Mouse (Mus musculus): Measurements from ENCODE around the gene Vps33a. TPM values are rescaled to one million over a fixed set of nuclear protein-coding genes. Genes with fewer than 3 reads are reported as not detected.
A peak's percentile ranks its signal among the peaks of the same experiment; 100 is the strongest.

Vps33a gene
- polyA plus RNA-seq, 1 experiment from 2014 or later, result 39.9 TPM

GRCm38 (mm10) chr5:123576696-123577095 is 3.9 kb upstream of the Vps33a start:
- no peak for ATAC-seq (ENCODE audit: low FRiP score)
- Histone ChIP-seq H3K9me3 (no peaks in the 10 kb centered on the region), H3K4me2 (no peak overlapping the region), H3K9ac (no peak overlapping the region), H3K4me3 (no peak overlapping the region), H3K27ac (no peak overlapping the region), H3K4me1 (replicated peaks) (peaks cover 7% of the 10 kb centered on the region), H3K27me3 (no peaks in the 10 kb centered on the region), H3K36me3 (peaks cover 53% of the 10 kb centered on the region)
- WGBS, result 90% methylated on average over 3 of the region's 3 CpGs

DNA sequence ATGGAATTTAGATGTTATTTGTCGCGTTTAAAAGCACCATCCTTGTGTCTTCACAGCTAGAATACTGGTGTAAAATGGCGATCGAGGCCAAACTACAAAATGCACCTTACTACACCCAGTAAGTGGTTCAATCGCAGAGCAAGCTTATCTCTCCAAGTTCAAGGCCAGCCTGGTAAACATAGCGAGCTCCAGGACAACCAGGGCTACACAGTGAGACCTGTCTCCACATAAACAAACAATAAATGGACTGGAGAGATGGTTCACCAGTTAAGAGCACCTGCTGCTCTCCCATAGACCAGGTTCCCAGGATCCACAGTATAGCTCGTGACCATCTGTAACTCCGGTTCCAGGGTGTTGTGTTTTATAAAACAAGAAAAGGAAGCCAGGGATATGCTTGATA is 524 bp upstream of the Vps33a start:
- Histone ChIP-seq H3K9ac (no peak overlapping the region), H3K9me3 (no peaks in the 10 kb centered on the region), H3K4me3 (peak overlapping the region; percentile 92), H3K27ac (no peak overlapping the region), H3K4me1 (replicated peaks) (peaks cover 17% of the 10 kb centered on the region), H3K36me3 (peaks cover 42% of the 10 kb centered on the region), H3K4me2 (peak overlapping the region; percentile 85), H3K27me3 (no peaks in the 10 kb centered on the region)
- ATAC-seq (ENCODE audit: low FRiP score), result peak; percentile 41; the same call in 1 of the 2 replicates
- WGBS, result 66% methylated on average over 8 of the region's 8 CpGs

GRCm38 (mm10) chr5:123561128-123561527 is 11.7 kb downstream of the Vps33a start:
- H3K27me3 ChIP-seq, result no peaks in the 10 kb centered on the region
- WGBS, result 94% methylated on average over 11 of the region's 11 CpGs
- H3K27ac ChIP-seq, result no peak overlapping the region
- peaks cover 97% of the 10 kb centered on the region for H3K36me3 ChIP-seq
- H3K4me1 ChIP-seq (replicated peaks), result no peaks in the 10 kb centered on the region
- ATAC-seq (ENCODE audit: low FRiP score), result no peak
- H3K4me3 ChIP-seq, result no peak overlapping the region
- H3K4me2 ChIP-seq, result no peak overlapping the region
- H3K9ac ChIP-seq, result no peak overlapping the region
- no peaks in the 10 kb centered on the region for H3K9me3 ChIP-seq

DNA sequence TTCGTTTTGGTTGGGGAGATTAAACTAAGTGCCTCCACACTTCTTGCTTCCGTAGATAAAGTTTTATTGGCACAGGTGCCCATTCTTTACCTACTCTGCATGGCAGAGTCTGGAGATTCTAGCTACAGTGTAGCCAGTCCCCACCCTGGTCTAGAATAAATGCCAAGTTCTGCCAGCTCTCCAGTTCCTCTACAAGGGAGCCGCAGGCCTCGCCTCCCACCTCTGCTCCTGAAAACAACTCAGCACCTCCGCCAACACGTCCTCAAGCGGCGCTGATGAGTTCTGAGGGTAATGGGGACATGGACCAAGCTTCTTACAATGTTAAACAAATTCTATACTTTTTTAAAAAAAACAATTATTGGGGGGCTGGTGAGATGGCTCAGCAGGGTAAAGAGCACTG is 13.2 kb downstream of the Vps33a start:
- Histone ChIP-seq H3K9me3 (no peaks in the 10 kb centered on the region), H3K36me3 (peaks cover 93% of the 10 kb centered on the region)
- 93% methylated on average over 8 of the region's 8 CpGs for WGBS

DNA sequence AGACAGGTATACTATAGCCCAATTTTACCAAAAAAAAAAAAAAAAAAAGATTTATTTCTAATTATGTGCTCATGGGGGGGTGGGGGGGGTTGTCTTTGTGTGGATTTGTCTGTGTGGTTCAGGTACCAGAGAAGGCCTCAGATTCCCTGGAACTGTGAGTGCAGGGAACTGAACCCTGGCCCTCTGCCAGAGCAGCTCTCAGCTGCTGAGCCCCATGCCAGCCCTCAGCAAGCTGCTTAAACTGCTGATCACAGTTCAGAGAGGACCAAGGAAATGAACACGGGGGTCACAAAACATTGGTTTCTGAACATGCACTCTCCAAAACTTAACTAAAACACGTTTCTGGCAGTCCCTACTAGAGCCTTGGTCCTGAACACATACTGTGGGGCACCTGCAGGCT is 16.4 kb downstream of the Vps33a start:
- 72% methylated on average over 2 of the region's 2 CpGs for WGBS
- H3K9me3 ChIP-seq, result no peaks in the 10 kb centered on the region
- no peak overlapping the region for H3K27ac ChIP-seq
- H3K9ac ChIP-seq, result no peak overlapping the region
- no peaks in the 10 kb centered on the region for H3K27me3 ChIP-seq
- no peak overlapping the region for H3K4me2 ChIP-seq
- no peak for ATAC-seq (ENCODE audit: low FRiP score)
- peaks cover 68% of the 10 kb centered on the region for H3K36me3 ChIP-seq
- H3K4me3 ChIP-seq, result no peak overlapping the region
- no peaks in the 10 kb centered on the region for H3K4me1 ChIP-seq (replicated peaks)

More for the DNA sequence above, 13.2 kb downstream of the Vps33a start:
- Histone ChIP-seq H3K4me3 (no peak overlapping the region), H3K9ac (no peak overlapping the region), H3K4me2 (no peak overlapping the region), H3K4me1 (replicated peaks) (no peaks in the 10 kb centered on the region), H3K27ac (no peak overlapping the region), H3K27me3 (no peaks in the 10 kb centered on the region)
- ATAC-seq (ENCODE audit: low FRiP score), result no peak

DNA sequence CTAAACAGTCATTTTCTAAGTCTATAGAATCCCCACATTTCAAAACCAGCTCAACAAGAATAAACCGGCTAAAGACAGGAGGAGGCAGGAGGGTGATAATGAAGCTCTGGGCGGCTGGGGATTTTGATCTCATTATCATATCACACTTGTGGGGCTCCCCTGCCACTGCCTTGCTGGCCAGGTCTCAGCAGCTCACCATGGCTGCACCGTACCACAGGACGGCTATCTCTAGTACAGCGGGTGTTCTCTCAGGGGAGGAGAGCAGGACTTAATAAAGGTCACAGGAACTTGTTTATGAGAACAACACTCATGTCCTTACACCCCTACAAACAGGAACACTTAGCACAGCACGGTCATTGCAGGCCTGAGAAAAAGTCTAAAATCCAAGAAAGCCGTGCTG is 17.1 kb downstream of the Vps33a start:
- peaks cover 60% of the 10 kb centered on the region for H3K36me3 ChIP-seq
- H3K9me3 ChIP-seq, result no peaks in the 10 kb centered on the region
- H3K27ac ChIP-seq, result no peak overlapping the region
- WGBS, result 94% methylated on average over 7 of the region's 7 CpGs
- H3K9ac ChIP-seq, result no peak overlapping the region
- no peaks in the 10 kb centered on the region for H3K4me1 ChIP-seq (replicated peaks)
- no peak for ATAC-seq (ENCODE audit: low FRiP score)
- no peak overlapping the region for H3K4me3 ChIP-seq
- no peaks in the 10 kb centered on the region for H3K27me3 ChIP-seq
- H3K4me2 ChIP-seq, result no peak overlapping the region

GRCm38 (mm10) chr5:123533801-123534200 is 39.0 kb downstream of the Vps33a start:
- 95% methylated on average over 10 of the region's 10 CpGs for WGBS

GRCm38 (mm10) chr5:123530056-123530455 is 42.8 kb downstream of the Vps33a start:
- ATAC-seq (ENCODE audit: low FRiP score), result no peak
- Histone ChIP-seq H3K27me3 (no peaks in the 10 kb centered on the region), H3K9me3 (no peaks in the 10 kb centered on the region), H3K4me2 (no peak overlapping the region), H3K36me3 (peaks cover 77% of the 10 kb centered on the region), H3K27ac (no peak overlapping the region), H3K4me3 (no peak overlapping the region), H3K9ac (no peak overlapping the region), H3K4me1 (replicated peaks) (peaks cover 3% of the 10 kb centered on the region)
- WGBS, result 91% methylated on average over 8 of the region's 8 CpGs

More at GRCm38 (mm10) chr5:123533801-123534200, 39.0 kb downstream of the Vps33a start:
- Histone ChIP-seq H3K36me3 (peaks cover 85% of the 10 kb centered on the region), H3K4me3 (no peak overlapping the region), H3K27me3 (no peaks in the 10 kb centered on the region), H3K4me1 (replicated peaks) (no peaks in the 10 kb centered on the region), H3K9ac (no peak overlapping the region), H3K27ac (no peak overlapping the region), H3K9me3 (no peaks in the 10 kb centered on the region), H3K4me2 (no peak overlapping the region)
- no peak for ATAC-seq (ENCODE audit: low FRiP score)

- no peak for ATAC-seq (ENCODE audit: low FRiP score)
- H3K27ac ChIP-seq, result no peak overlapping the region
- no peak overlapping the region for H3K4me2 ChIP-seq
- H3K36me3 ChIP-seq, result peaks cover 64% of the 10 kb centered on the region
- no peaks in the 10 kb centered on the region for H3K27me3 ChIP-seq
- no peak overlapping the region for H3K4me3 ChIP-seq
- no peak overlapping the region for H3K9ac ChIP-seq
- no peaks in the 10 kb centered on the region for H3K9me3 ChIP-seq
- peaks cover 10% of the 10 kb centered on the region for H3K4me1 ChIP-seq (replicated peaks)
- 83% methylated on average over 7 of the region's 7 CpGs for WGBS
Observed at GRCm38 (mm10) chr5:123528641-123529040, 44.2 kb downstream of the Vps33a start.

- no peaks in the 10 kb centered on the region for H3K27me3 ChIP-seq
- H3K4me3 ChIP-seq, result no peak overlapping the region
- no peak overlapping the region for H3K27ac ChIP-seq
- H3K9ac ChIP-seq, result no peak overlapping the region
- WGBS, result 89% methylated on average over 9 of the region's 9 CpGs
- no peaks in the 10 kb centered on the region for H3K9me3 ChIP-seq
- H3K4me1 ChIP-seq (replicated peaks), result peaks cover 30% of the 10 kb centered on the region
- H3K4me2 ChIP-seq, result no peak overlapping the region
- H3K36me3 ChIP-seq, result peaks cover 38% of the 10 kb centered on the region
- no peak for ATAC-seq (ENCODE audit: low FRiP score)
Observed at GRCm38 (mm10) chr5:123525916-123526495, 46.8 kb downstream of the Vps33a start.

- Histone ChIP-seq H3K9ac (peak within 1 kb of the TSS; percentile 73), H3K4me3 (peak within 1 kb of the TSS; percentile 90), H3K36me3 (peaks cover 31% of the 10 kb centered on the region), H3K9me3 (no peaks in the 10 kb centered on the region), H3K4me1 (replicated peaks) (peaks cover 30% of the 10 kb centered on the region), H3K4me2 (peak within 1 kb of the TSS; percentile 95), H3K27me3 (no peaks in the 10 kb centered on the region), H3K27ac (peak within 1 kb of the TSS; percentile 81)
- ATAC-seq (ENCODE audit: low FRiP score), result no peak
- WGBS, result 87% methylated on average over 7 of the region's 7 CpGs
Observed at GRCm38 (mm10) chr5:123525281-123525680, 47.6 kb downstream of the Vps33a start, which contains the start of gene Gm49027. Gm49027 (minus strand) TSS chr5:123525488.

DNA sequence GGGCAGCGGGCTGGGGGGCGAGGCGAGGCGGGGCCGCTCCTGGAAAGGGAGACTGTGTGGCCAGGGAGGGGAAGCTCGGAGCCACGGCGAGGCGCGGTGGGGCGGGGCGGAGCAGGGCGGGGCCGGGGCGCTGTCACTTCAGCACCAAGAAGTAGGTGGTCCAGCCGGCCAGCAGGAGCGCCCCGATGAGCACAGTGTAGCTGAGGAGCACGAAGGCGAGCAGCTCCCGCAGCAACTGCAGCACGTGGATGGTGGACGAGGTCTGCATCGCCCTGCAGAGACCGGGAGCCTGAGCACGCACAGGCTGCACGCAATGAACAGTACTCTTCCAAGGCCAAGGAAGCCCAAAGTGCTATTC is 48.5 kb downstream of the Vps33a start:
- Histone ChIP-seq H3K4me3 (peak overlapping the region; percentile 90), H3K4me1 (replicated peaks) (peaks cover 30% of the 10 kb centered on the region), H3K36me3 (peaks cover 28% of the 10 kb centered on the region), H3K9ac (peak overlapping the region; percentile 73), H3K27me3 (no peaks in the 10 kb centered on the region), H3K9me3 (no peaks in the 10 kb centered on the region), H3K4me2 (peak overlapping the region; percentile 95), H3K27ac (peak overlapping the region; percentile 81)
- peak; percentile 94 for ATAC-seq (ENCODE audit: low FRiP score)
- under 1% methylated on average over 27 of the region's 27 CpGs for WGBS

GRCm38 (mm10) chr5:123523692-123524392 is 49.0 kb downstream of the Vps33a start, which contains the start of gene Diablo:
Diablo (minus strand) TSS chr5:123524176.
- peak; percentile 98 for ATAC-seq (ENCODE audit: low FRiP score)
- peak within 1 kb of the TSS; percentile 90 for H3K4me3 ChIP-seq
- H3K36me3 ChIP-seq, result peaks cover 27% of the 10 kb centered on the region
- H3K27me3 ChIP-seq, result no peaks in the 10 kb centered on the region
- H3K9ac ChIP-seq, result peak within 1 kb of the TSS; percentile 87
- under 1% methylated on average over 81 of the region's 82 CpGs for WGBS
- H3K4me1 ChIP-seq (replicated peaks), result peaks cover 30% of the 10 kb centered on the region
- H3K27ac ChIP-seq, result peak within 1 kb of the TSS; percentile 81
- H3K4me2 ChIP-seq, result peak within 1 kb of the TSS; percentile 95
- no peaks in the 10 kb centered on the region for H3K9me3 ChIP-seq

Data from hindbrain, embryonic 13.5 days (tissue).